12 mouse cellular contexts compared by ENCODE assay signal in the genomic region with DNA sequence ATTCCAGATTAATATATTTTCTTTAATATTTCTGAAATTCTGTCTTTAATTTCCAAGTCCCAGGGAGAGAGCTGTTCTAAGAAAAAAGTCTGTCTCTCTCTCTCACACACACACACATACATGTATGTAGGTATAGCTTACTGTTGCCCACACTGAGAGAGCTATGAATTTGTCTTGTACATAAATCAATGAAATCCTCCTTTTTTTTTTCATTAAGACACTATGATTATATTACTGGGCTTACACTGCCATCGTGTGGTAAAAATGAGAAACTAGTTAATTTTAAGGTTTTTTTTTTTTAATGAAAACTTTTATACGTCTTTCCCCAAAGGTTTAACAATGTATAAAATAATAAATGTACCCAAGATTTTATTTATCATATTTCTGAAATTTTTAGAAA. TPM values are rescaled to one million over a fixed set of nuclear protein-coding genes. Genes with fewer than 3 reads are reported as not detected.
A peak's percentile ranks its signal among the peaks of the same experiment; 100 is the strongest.
DNase-seq lines count a peak whose midpoint lies in the region; ATAC-seq and TF ChIP-seq lines count a peak whose summit lies in the region.
"Had no signal": no experiment of that assay in that cellular context is flagged by ENCODE, and none has a peak within 500 bp of the region (broad histone marks: within the 10 kb centered on the region; RNA-seq: fewer than 3 reads in every experiment).

No protein-coding gene starts in this region.

- no peak overlapping the region for H3K9ac ChIP-seq in forebrain, embryonic 13.5 days
- H3K9ac ChIP-seq in forebrain, embryonic 15.5 days (replicated peaks) = no peak overlapping the region
- H3K9ac ChIP-seq in liver, postnatal 0 days (replicated peaks) = no peak overlapping the region
- no peak overlapping the region for H3K9ac ChIP-seq in liver, embryonic 11.5 days (ENCODE audit: low read depth, low read length)
- no peak overlapping the region for H3K9ac ChIP-seq in midbrain, postnatal 0 days (replicated peaks; ENCODE audit: low read length, poor library complexity, severe bottlenecking)

- H3K4me2 ChIP-seq in forebrain, embryonic 13.5 days = no peak overlapping the region
- H3K4me2 ChIP-seq in forebrain, embryonic 15.5 days (replicated peaks) = no peak overlapping the region
- no peak overlapping the region for H3K4me2 ChIP-seq in liver, postnatal 0 days (ENCODE audit: low read depth, low read length)
- no peak overlapping the region for H3K4me2 ChIP-seq in liver, embryonic 11.5 days
- H3K4me2 ChIP-seq in midbrain, postnatal 0 days (ENCODE audit: low read depth, low read length, poor library complexity, severe bottlenecking) = no peak overlapping the region

- no peak for TF ChIP-seq EP300 in liver, postnatal 0 days (IDR thresholded peaks at IDR 0.05; ENCODE audit: low read depth)

- H3K27me3 ChIP-seq in forebrain, embryonic 13.5 days = no peaks in the 10 kb centered on the region
- H3K27me3 ChIP-seq in forebrain, embryonic 15.5 days = no peaks in the 10 kb centered on the region
- no peaks in the 10 kb centered on the region for H3K27me3 ChIP-seq in liver, postnatal 0 days (ENCODE audit: insufficient read depth, low read length)
- no peaks in the 10 kb centered on the region for H3K27me3 ChIP-seq in liver, embryonic 11.5 days (replicated peaks; ENCODE audit: control insufficient read depth, insufficient read depth, low read length)
- H3K27me3 ChIP-seq in midbrain, postnatal 0 days (ENCODE audit: insufficient read depth, low read length) = no peaks in the 10 kb centered on the region

- no peaks in the 10 kb centered on the region for H3K4me1 ChIP-seq in forebrain, embryonic 13.5 days
- H3K4me1 ChIP-seq in forebrain, embryonic 15.5 days = no peaks in the 10 kb centered on the region
- H3K4me1 ChIP-seq in liver, postnatal 0 days (ENCODE audit: insufficient read depth) = no peaks in the 10 kb centered on the region
- H3K4me1 ChIP-seq in liver, embryonic 11.5 days (replicated peaks; ENCODE audit: control insufficient read depth, insufficient read depth, low read length) = no peaks in the 10 kb centered on the region
- no peaks in the 10 kb centered on the region for H3K4me1 ChIP-seq in midbrain, postnatal 0 days (ENCODE audit: insufficient read depth, low read length)
- H3K4me1 ChIP-seq: heart, embryonic 10.5 days had no signal

- ATAC-seq in forebrain, embryonic 13.5 days = peak; percentile 58; the same call in 1 of the 2 replicates
- ATAC-seq in forebrain, embryonic 15.5 days (replicated peaks) = no peak
- no peak for ATAC-seq in liver, postnatal 0 days
- ATAC-seq in liver, embryonic 11.5 days (replicated peaks; ENCODE audit: low FRiP score) = no peak
- no peak for ATAC-seq in midbrain, postnatal 0 days (ENCODE audit: low FRiP score)

- 7% methylated on average over 2 of the region's 2 CpGs for WGBS in forebrain, embryonic 13.5 days
- WGBS in forebrain, embryonic 15.5 days = 3% methylated on average over 2 of the region's 2 CpGs
- WGBS in liver, postnatal 0 days (ENCODE audit: insufficient replicate concordance) = 7% methylated on average over 2 of the region's 2 CpGs
- 9% methylated on average over 2 of the region's 2 CpGs for WGBS in liver, embryonic 11.5 days
- 5% methylated on average over 2 of the region's 2 CpGs for WGBS in midbrain, postnatal 0 days

- TF ChIP-seq CTCF in liver, postnatal 0 days (IDR thresholded peaks at IDR 0.05; ENCODE audit: low read depth) = peak; percentile 32; the same call in 1 of the 2 replicates
- TF ChIP-seq CTCF in midbrain, postnatal 0 days (IDR thresholded peaks at IDR 0.05) = peak; percentile 67

- H3K36me3 ChIP-seq in forebrain, embryonic 13.5 days (ENCODE audit: poor library complexity, severe bottlenecking) = no peaks in the 10 kb centered on the region
- no peaks in the 10 kb centered on the region for H3K36me3 ChIP-seq in forebrain, embryonic 15.5 days
- no peaks in the 10 kb centered on the region for H3K36me3 ChIP-seq in liver, postnatal 0 days (replicated peaks; ENCODE audit: insufficient read depth, low read length)
- H3K36me3 ChIP-seq in liver, embryonic 11.5 days (ENCODE audit: control insufficient read depth, insufficient read depth, low read length) = no peaks in the 10 kb centered on the region
- H3K36me3 ChIP-seq in midbrain, postnatal 0 days (ENCODE audit: insufficient read depth, low read length) = no peaks in the 10 kb centered on the region
- H3K36me3 ChIP-seq: heart, embryonic 10.5 days had no signal

- no peaks in the 10 kb centered on the region for H3K9me3 ChIP-seq in forebrain, embryonic 13.5 days (replicated peaks)
- no peaks in the 10 kb centered on the region for H3K9me3 ChIP-seq in forebrain, embryonic 15.5 days
- no peaks in the 10 kb centered on the region for H3K9me3 ChIP-seq in liver, postnatal 0 days (ENCODE audit: low read length)
- H3K9me3 ChIP-seq in liver, embryonic 11.5 days (ENCODE audit: control insufficient read depth, low read length) = no peaks in the 10 kb centered on the region
- no peaks in the 10 kb centered on the region for H3K9me3 ChIP-seq in midbrain, postnatal 0 days (ENCODE audit: low read length)
- H3K9me3 ChIP-seq: heart, embryonic 10.5 days had no signal

- no peak overlapping the region for H3K4me3 ChIP-seq in forebrain, embryonic 13.5 days
- H3K4me3 ChIP-seq in forebrain, embryonic 15.5 days = no peak overlapping the region
- H3K4me3 ChIP-seq in liver, postnatal 0 days (ENCODE audit: low read depth, low read length) = no peak overlapping the region
- H3K4me3 ChIP-seq in liver, embryonic 11.5 days (ENCODE audit: low read depth, low read length) = no peak overlapping the region
- no peak overlapping the region for H3K4me3 ChIP-seq in midbrain, postnatal 0 days (ENCODE audit: low read depth, low read length)
- H3K4me3 ChIP-seq: heart, embryonic 10.5 days had no signal

- DNase-seq in liver, postnatal 0 days = no peak
- no peak for DNase-seq in liver, embryonic 11.5 days (ENCODE audit: low spot score)
- DNase-seq in NIH3T3 (ENCODE audit: low read depth) = peak; percentile 50
- DNase-seq in midbrain, postnatal 0 days (ENCODE audit: low spot score) = peak; percentile 49
- DNase-seq in adrenal gland, postnatal 14 days = no peak
- DNase-seq in testis, postnatal 10 days (ENCODE audit: low spot score) = no peak

- no peak overlapping the region for H3K27ac ChIP-seq in forebrain, embryonic 13.5 days
- no peak overlapping the region for H3K27ac ChIP-seq in forebrain, embryonic 15.5 days (replicated peaks)
- no peak overlapping the region for H3K27ac ChIP-seq in liver, postnatal 0 days (ENCODE audit: low read depth)
- no peak overlapping the region for H3K27ac ChIP-seq in liver, embryonic 11.5 days (ENCODE audit: low read depth, low read length)
- H3K27ac ChIP-seq in midbrain, postnatal 0 days (ENCODE audit: low read depth, low read length) = no peak overlapping the region
- H3K27ac ChIP-seq: heart, embryonic 10.5 days had no signal

RNA-seq across cellular contexts. Expression of a gene that starts 28.4 kb away (rescaled TPM):
- polyA plus RNA-seq in forebrain, embryonic 13.5 days (2015; fragmentation: Nextera tagmentation; extraction: Ambion mirVana) = not detected in 2 replicates
- not detected in 2 replicates for polyA plus RNA-seq in forebrain, embryonic 15.5 days (2015; fragmentation: Nextera tagmentation; extraction: Ambion mirVana)
- not detected in 2 replicates for polyA plus RNA-seq in liver, postnatal 0 days (2015; fragmentation: Nextera tagmentation; extraction: Ambion mirVana)
- polyA plus RNA-seq in liver, embryonic 11.5 days (2014; fragmentation: Nextera tagmentation; extraction: Ambion mirVana) = not detected in 2 replicates
- not detected in 2 replicates for total RNA-seq in midbrain, postnatal 0 days (2014; rRNA removed)
- polyA plus RNA-seq in midbrain, postnatal 0 days (2015; fragmentation: Nextera tagmentation; extraction: Ambion mirVana) = not detected in 2 replicates
- not detected in 2 replicates for total RNA-seq in adrenal gland, postnatal 14 days (2021)
- total RNA-seq: left cerebral cortex, postnatal 14 days; megakaryocyte-erythroid progenitor cell, adult 5-6 weeks had no signal
- polyA plus RNA-seq: heart, embryonic 10.5 days; kidney, embryonic 16.5 days had no signal

Comparison
In these comparisons a context has a peak if more than half of its experiments do, and no peak if none do; other contexts are left out.
1. DNase-seq: peak in NIH3T3 (single experiment) and midbrain, postnatal 0 days (single experiment); none in liver, postnatal 0 days (single experiment), liver, embryonic 11.5 days (single experiment), adrenal gland, postnatal 14 days (single experiment) and testis, postnatal 10 days (single experiment).